Mouse (Mus musculus) C2C12 (cell line): ENCODE data around the gene Bcs1l. TPM values are rescaled to one million over a fixed set of nuclear protein-coding genes. Genes with fewer than 3 reads are reported as not detected.

Source experiments
- H3K27me3 ChIP-seq: one replicate; pipeline ENCODE4 v1.6.1; 2011; ENCODE audit not compliant: control insufficient read depth, insufficient read depth, insufficient read length
- H3K36me3 ChIP-seq: one replicate; pipeline ENCODE4 v1.6.1; 2011; ENCODE audit not compliant: control insufficient read depth, insufficient read depth
- H3K4me3 ChIP-seq: one replicate; pipeline ENCODE4 v1.5.1; 2011; ENCODE audit warnings: mild to moderate bottlenecking, control low read depth; ENCODE audit not compliant: poor library complexity, insufficient read depth, severe bottlenecking
- H3K79me2 ChIP-seq: one replicate; pipeline ENCODE4 v1.6.1; 2011; ENCODE audit not compliant: control insufficient read depth, insufficient read depth
- H3K79me3 ChIP-seq: one replicate; pipeline ENCODE4 v1.6.1; 2011; ENCODE audit warnings: low read depth, control low read depth
- H3ac ChIP-seq: one replicate; pipeline ENCODE3; 2011; ENCODE audit warnings: low read depth; ENCODE audit not compliant: control insufficient read depth, insufficient read length
- CEBPB ChIP-seq: IDR thresholded peaks from one replicate; pipeline ENCODE4 v1.6.1; 2011; ENCODE audit warnings: low read depth, mild to moderate bottlenecking, control low read depth, moderate library complexity
- CTCF ChIP-seq: IDR thresholded peaks from one replicate; pipeline ENCODE4 v1.5.1; 2011; ENCODE audit not compliant: control insufficient read depth, insufficient read depth, insufficient read length
- FOSL1 ChIP-seq: IDR thresholded peaks from one replicate; pipeline ENCODE4 v1.8.0; 2011; ENCODE audit warnings: mild to moderate bottlenecking, low read length; ENCODE audit not compliant: poor library complexity, insufficient read depth, severe bottlenecking
- MAX ChIP-seq: IDR thresholded peaks from one replicate; pipeline ENCODE4 v1.6.1; 2011; ENCODE audit warnings: mild to moderate bottlenecking, control low read depth
- MYOD1 ChIP-seq: IDR thresholded peaks from one replicate; pipeline ENCODE4 v1.6.1; 2011; ENCODE audit warnings: low read depth; ENCODE audit not compliant: control insufficient read depth, insufficient read length
- MYOG ChIP-seq: IDR thresholded peaks from one replicate; pipeline ENCODE4 v1.6.1; 2011; ENCODE audit not compliant: control insufficient read depth, insufficient read length; ENCODE audit errors: extremely low read depth
- USF1 ChIP-seq: IDR thresholded peaks from one replicate; pipeline ENCODE4 v1.6.1; 2011; ENCODE audit warnings: low read depth, mild to moderate bottlenecking, control low read depth, moderate library complexity
- polyA plus RNA-seq: library from polyadenylated mRNA; unstranded; fragments of >200 nt; fragmentation: generic; extraction: Trizol; gene quantifications from one replicate; pipeline ENCODE4 v1.2.1, GENCODE M21; 2012; ENCODE audit warnings: missing spikeins

Bcs1l gene
- polyA plus RNA-seq, 1 experiment, result 19.9 TPM

DNA sequence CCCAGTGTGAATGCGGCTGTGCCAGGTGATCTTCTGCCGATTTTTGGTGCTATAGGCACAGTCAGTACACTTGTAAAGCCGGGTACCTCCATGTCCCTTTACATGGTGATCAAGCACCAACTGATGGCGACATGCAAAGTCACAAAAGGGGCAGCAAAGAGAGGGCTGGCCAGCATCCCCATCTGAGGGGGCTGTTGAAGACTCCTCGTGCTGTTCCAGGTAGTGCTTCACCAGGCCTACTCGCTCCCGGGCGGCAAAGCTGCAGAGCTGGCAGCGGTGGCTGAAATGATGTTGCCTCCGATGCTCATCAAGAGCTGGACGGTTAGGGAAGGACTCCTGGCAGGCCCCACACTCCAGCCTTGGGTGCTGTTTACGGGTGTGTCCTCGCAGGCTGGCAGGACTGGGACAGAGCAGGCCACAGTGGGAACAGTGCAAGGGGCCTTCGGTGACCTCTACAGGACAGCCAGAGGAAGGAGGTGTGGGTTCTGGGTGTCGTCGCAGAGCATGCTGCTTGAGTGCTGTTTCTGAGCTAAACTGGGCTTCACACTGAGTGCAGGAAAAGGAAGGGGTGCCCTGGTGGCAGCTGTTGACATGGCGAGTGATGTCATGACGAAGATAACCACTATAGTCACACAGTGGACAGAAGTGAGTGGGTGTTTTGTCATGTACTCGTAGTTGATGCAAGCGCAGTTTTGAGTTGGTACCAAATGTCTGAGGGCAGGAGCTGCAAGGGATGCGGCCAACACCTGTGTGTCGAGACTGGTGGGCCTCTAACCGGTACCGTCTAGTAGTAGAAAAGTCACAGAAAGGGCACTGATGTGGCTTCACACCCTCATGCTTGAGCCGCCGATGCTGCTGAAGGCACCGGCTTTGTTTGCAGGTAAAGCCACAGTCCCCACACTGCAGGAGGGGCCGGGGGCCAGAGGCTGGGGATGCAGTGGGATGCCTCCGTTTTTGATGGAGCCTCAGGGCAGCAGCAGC is 18.1 kb upstream of the Bcs1l start:
- Histone ChIP-seq H3K36me3 (peaks cover 84% of the 10 kb centered on the region), H3ac (no peak overlapping the region), H3K79me3 (peaks cover 4% of the 10 kb centered on the region), H3K4me3 (no peak overlapping the region), H3K79me2 (peaks cover 11% of the 10 kb centered on the region), H3K27me3 (no peaks in the 10 kb centered on the region)
- no peak for TF ChIP-seq MYOG
- no peak for TF ChIP-seq CTCF
- TF ChIP-seq MYOD1, result no peak
- TF ChIP-seq MAX, result no peak
- TF ChIP-seq CEBPB, result no peak
- TF ChIP-seq USF1, result no peak
- TF ChIP-seq FOSL1, result no peak

DNA sequence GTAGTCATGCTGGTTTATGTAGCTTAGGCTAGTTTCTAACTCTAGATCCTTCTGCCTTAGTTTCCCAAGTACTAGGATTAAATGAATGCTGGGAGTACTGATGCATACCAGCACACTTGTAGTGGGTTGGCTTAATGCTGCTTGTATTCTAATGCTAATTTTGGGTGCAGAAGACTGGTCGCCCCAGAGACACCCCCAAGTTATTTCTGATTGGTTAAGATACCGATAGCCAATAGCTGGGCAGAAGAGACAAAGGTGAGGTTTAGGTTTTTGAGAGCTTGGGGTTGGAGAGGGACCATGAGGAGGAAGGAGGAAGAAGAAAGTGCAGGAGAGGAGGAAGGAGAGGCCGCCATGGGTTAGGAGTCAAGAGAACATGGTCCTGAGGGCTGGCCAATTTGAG is 5.5 kb upstream of the Bcs1l start:
- H3K4me3 ChIP-seq, result no peak overlapping the region
- H3ac ChIP-seq, result no peak overlapping the region
- H3K79me2 ChIP-seq, result peaks cover 64% of the 10 kb centered on the region
- H3K27me3 ChIP-seq, result no peaks in the 10 kb centered on the region
- TF ChIP-seq MAX (no peak), CEBPB (no peak), MYOG (no peak), FOSL1 (no peak), USF1 (no peak), CTCF (no peak), MYOD1 (no peak)
- peaks cover 68% of the 10 kb centered on the region for H3K36me3 ChIP-seq
- peaks cover 45% of the 10 kb centered on the region for H3K79me3 ChIP-seq

GRCm38 (mm10) chr1:74584616-74585398 is 3.3 kb upstream of the Bcs1l start:
- H3ac ChIP-seq, result no peak overlapping the region
- no peaks in the 10 kb centered on the region for H3K27me3 ChIP-seq
- H3K79me2 ChIP-seq, result peaks cover 70% of the 10 kb centered on the region
- H3K36me3 ChIP-seq, result peaks cover 47% of the 10 kb centered on the region
- H3K4me3 ChIP-seq, result no peak overlapping the region
- H3K79me3 ChIP-seq, result peaks cover 45% of the 10 kb centered on the region
- TF ChIP-seq CTCF, result no peak

GRCm38 (mm10) chr1:74587233-74587772 is 786 bp upstream of the Bcs1l start:
- H3K27me3 ChIP-seq, result no peaks in the 10 kb centered on the region
- H3ac ChIP-seq, result peak overlapping the region; percentile 86
- peak overlapping the region; percentile 68 for H3K4me3 ChIP-seq
- peaks cover 43% of the 10 kb centered on the region for H3K36me3 ChIP-seq
- TF ChIP-seq FOSL1 (no peak), MAX (no peak), CEBPB (no peak), USF1 (no peak), CTCF (no peak), MYOG (no peak), MYOD1 (no peak)
- H3K79me3 ChIP-seq, result peaks cover 42% of the 10 kb centered on the region
- H3K79me2 ChIP-seq, result peaks cover 59% of the 10 kb centered on the region

GRCm38 (mm10) chr1:74594434-74594833 is 6.3 kb downstream of the Bcs1l start:
- Histone ChIP-seq H3K4me3 (no peak overlapping the region), H3K27me3 (no peaks in the 10 kb centered on the region), H3K79me2 (peaks cover 4% of the 10 kb centered on the region), H3K36me3 (peaks cover 54% of the 10 kb centered on the region), H3K79me3 (no peaks in the 10 kb centered on the region), H3ac (no peak overlapping the region)
- TF ChIP-seq MYOD1, result no peak
- no peak for TF ChIP-seq FOSL1
- no peak for TF ChIP-seq USF1
- no peak for TF ChIP-seq MYOG
- TF ChIP-seq CEBPB, result no peak
- TF ChIP-seq MAX, result no peak
- no peak for TF ChIP-seq CTCF
